11 mouse cellular contexts compared by ENCODE assay signal in genomic region chr13:45204856-45205255, GRCm38 (mm10).
DNase-seq lines count a peak whose midpoint lies in the region; ATAC-seq lines count a peak whose summit lies in the region.
"Had no signal": no experiment of that assay in that cellular context is flagged by ENCODE, and none has a peak within 500 bp of the region (broad histone marks: within the 10 kb centered on the region; RNA-seq: fewer than 3 reads in every experiment).

No protein-coding gene starts in this region.

- peak; percentile 39 for DNase-seq in CD4-positive, CD25-positive, alpha-beta regulatory T cell, adult 2 months (ENCODE audit: low read depth, low spot score)
- peak; percentile 24 to 28 for DNase-seq in left cerebral cortex, adult 18-20 months (ENCODE audit: low spot score in 2 of 2)
- DNase-seq in left cerebral cortex, adult 11 months (ENCODE audit: low spot score), result no peak
- DNase-seq in adrenal gland, postnatal 14 days, result peak; percentile 81
- peak; percentile 57 for DNase-seq in naive thymus-derived CD4-positive, alpha-beta T cell, adult 2 months (ENCODE audit: low read depth)
- no peak for DNase-seq in gastrocnemius, adult 18-20 months (ENCODE audit: low spot score)
- DNase-seq in liver, result no peak
- DNase-seq: gastrocnemius, postnatal 25 days; kidney, adult 18-20 months; thymus, postnatal 14 days had no signal

- no peak for ATAC-seq in CD4-positive, CD25-positive, alpha-beta regulatory T cell, adult 4 months

Comparison
In these comparisons a context has a peak if more than half of its experiments do, and no peak if none do; other contexts are left out.
1. DNase-seq: peak in CD4-positive, CD25-positive, alpha-beta regulatory T cell, adult 2 months (single experiment), left cerebral cortex, adult 18-20 months (2 of 2), adrenal gland, postnatal 14 days (single experiment) and naive thymus-derived CD4-positive, alpha-beta T cell, adult 2 months (single experiment); none in left cerebral cortex, adult 11 months (single experiment), gastrocnemius, adult 18-20 months (single experiment) and liver (single experiment).